Mouse (Mus musculus): ENCODE measurements around the gene Neurog1. TPM values are rescaled to one million over a fixed set of nuclear protein-coding genes. Genes with fewer than 3 reads are reported as not detected.

Gene Neurog1
- total RNA-seq, 2 experiments from 2014 or later, result not detected

GRCm38 (mm10) chr13:56259021-56259925 is 7.3 kb upstream of the Neurog1 start:
- 0 out of 2 replicates have a peak, but pooled peaks have one; percentile 23 for ATAC-seq (replicated peaks; ENCODE audit: poor library complexity)

- ATAC-seq (replicated peaks; ENCODE audit: poor library complexity), result no peak
These were observed 6.4 kb upstream of the Neurog1 start for GRCm38 (mm10) chr13:56258196-56259020.

GRCm38 (mm10) chr13:56257469-56258153 is 5.6 kb upstream of the Neurog1 start:
- ATAC-seq (replicated peaks; ENCODE audit: poor library complexity), result no peak

- ATAC-seq (replicated peaks; ENCODE audit: poor library complexity), result no peak
These were observed 4.8 kb upstream of the Neurog1 start for GRCm38 (mm10) chr13:56256716-56257299.

- ATAC-seq (replicated peaks; ENCODE audit: poor library complexity), result peak; percentile 55
These were observed 1.4 kb upstream of the Neurog1 start for GRCm38 (mm10) chr13:56253379-56253778.

- no peak for ATAC-seq (replicated peaks; ENCODE audit: poor library complexity)
These were observed 820 bp upstream of the Neurog1 start for GRCm38 (mm10) chr13:56252783-56253182.

GRCm38 (mm10) chr13:56251176-56251923 is 613 bp downstream of the Neurog1 start:
- 0 out of 2 replicates have a peak, but pooled peaks have one; percentile 20 for ATAC-seq (replicated peaks; ENCODE audit: poor library complexity)

GRCm38 (mm10) chr13:56250551-56251161 is 1.3 kb downstream of the Neurog1 start:
- no peak for ATAC-seq (replicated peaks; ENCODE audit: poor library complexity)

- no peak for ATAC-seq (replicated peaks; ENCODE audit: poor library complexity)
These were observed 2.2 kb downstream of the Neurog1 start for GRCm38 (mm10) chr13:56249593-56250341.

GRCm38 (mm10) chr13:56243104-56243503 is 8.9 kb downstream of the Neurog1 start:
- no peak for ATAC-seq (replicated peaks; ENCODE audit: poor library complexity)

GRCm38 (mm10) chr13:56240012-56240770 is 11.8 kb downstream of the Neurog1 start:
- no peak for ATAC-seq (replicated peaks; ENCODE audit: poor library complexity)

- no peak for ATAC-seq (replicated peaks; ENCODE audit: poor library complexity)
These were observed 14.1 kb downstream of the Neurog1 start for GRCm38 (mm10) chr13:56237905-56238304.

GRCm38 (mm10) chr13:56236194-56236593 is 15.8 kb downstream of the Neurog1 start:
- no peak for ATAC-seq (replicated peaks; ENCODE audit: poor library complexity)

- no peak for ATAC-seq (replicated peaks; ENCODE audit: poor library complexity)
These were observed 23.2 kb downstream of the Neurog1 start for GRCm38 (mm10) chr13:56228790-56229189.

GRCm38 (mm10) chr13:56226175-56226954 is 25.6 kb downstream of the Neurog1 start:
- no peak for ATAC-seq (replicated peaks; ENCODE audit: poor library complexity)

GRCm38 (mm10) chr13:56223625-56224024 is 28.3 kb downstream of the Neurog1 start:
- no peak for ATAC-seq (replicated peaks; ENCODE audit: poor library complexity)

GRCm38 (mm10) chr13:56222849-56223246 is 29.1 kb downstream of the Neurog1 start:
- no peak for ATAC-seq (replicated peaks; ENCODE audit: poor library complexity)

Measured in megakaryocyte progenitor cell, adult 5-6 weeks (primary cell).